Mouse (Mus musculus) activated CD4-positive, CD25-positive, alpha-beta regulatory T cell (primary cell): Measurements from ENCODE around the gene Olfr64. TPM values are rescaled to one million over a fixed set of nuclear protein-coding genes. Genes with fewer than 3 reads are reported as not detected.

Experiments
- polyA plus RNA-seq, 2 experiments: library from polyadenylated mRNA; unstranded; fragments of 100-300 nt; shearing (Covaris generic); gene quantifications; one replicate each; pipeline ENCODE4 v1.2.1; 2017

Gene Olfr64
- not detected for polyA plus RNA-seq

GRCm38 (mm10) chr7:103894385-103894784, at the start of gene Olfr64:
TSS of gene Olfr64 (minus strand) at chr7:103894485.

DNA sequence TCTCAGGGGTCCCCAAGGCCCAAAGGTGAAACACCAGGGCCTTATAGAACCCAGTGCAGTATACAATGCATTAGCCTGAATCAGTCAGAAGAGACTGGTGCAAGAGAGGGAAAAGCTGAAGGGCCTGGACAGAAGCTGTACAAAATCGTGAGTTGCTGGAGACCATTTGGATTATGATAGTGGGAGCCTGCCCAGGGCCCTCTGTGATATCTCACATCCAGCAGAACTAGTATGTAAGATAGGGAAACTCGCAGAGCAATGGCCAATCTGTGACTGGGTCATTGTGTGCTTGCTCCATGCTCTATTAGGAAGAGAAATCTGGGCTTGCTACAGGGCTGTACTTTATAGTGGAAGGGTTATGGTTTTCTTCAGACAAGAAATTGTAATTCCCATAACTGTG, 40.0 kb upstream of the Olfr64 start, which contains the start of gene Olfr632:
Gene Olfr632, plus strand, starts transcription at position 84 of the 400 bp plus-strand sequence.

DNA sequence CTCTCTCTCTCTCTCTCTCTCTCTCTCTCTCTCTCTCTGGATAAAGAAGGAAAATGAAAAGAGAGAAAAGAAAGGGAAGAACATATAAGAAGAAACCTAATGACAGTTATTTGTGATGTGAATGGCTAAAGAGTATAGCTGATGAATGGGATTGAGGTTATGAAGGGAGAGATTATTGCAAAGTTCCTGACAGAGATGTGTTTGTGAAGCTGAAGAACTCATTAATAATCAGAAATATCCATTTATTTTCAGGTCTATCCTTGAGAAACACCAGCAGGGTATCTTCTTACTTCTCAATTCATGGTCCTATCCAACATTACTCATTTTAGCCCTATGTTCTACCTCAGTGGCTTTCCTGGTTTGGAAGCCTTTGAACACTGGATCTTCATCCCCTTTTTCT, 34.2 kb upstream of the Olfr64 start, which contains the start of gene Olfr631:
Gene Olfr631, plus strand, starts transcription at position 301 of the 400 bp plus-strand sequence.

DNA sequence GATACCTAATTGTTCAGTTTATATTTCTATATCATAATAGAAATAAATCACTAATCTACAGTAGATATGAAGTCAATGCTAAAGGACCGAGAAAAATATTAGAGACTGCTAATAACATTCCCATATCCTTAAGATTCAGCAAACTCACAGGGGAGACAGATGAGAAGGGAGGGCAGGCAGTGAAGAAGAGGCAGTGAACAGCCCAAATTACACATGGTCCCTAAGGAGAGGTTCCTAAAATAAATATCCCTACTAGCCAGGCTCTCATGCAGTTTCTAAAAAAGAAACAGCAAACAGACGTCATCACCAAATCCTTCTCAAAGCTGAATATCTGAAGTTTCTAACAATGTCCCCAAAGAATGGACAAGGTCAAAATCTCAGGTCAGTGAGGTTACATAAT, 8.9 kb upstream of the Olfr64 start, which contains the start of gene Olfr65:
Gene Olfr65, plus strand, starts transcription at position 301 of the 400 bp plus-strand sequence.

GRCm38 (mm10) chr7:103886152-103886551, 8.1 kb downstream of the Olfr64 start, which contains the start of gene Olfr66:
TSS of gene Olfr66 (minus strand) at chr7:103886252.

DNA sequence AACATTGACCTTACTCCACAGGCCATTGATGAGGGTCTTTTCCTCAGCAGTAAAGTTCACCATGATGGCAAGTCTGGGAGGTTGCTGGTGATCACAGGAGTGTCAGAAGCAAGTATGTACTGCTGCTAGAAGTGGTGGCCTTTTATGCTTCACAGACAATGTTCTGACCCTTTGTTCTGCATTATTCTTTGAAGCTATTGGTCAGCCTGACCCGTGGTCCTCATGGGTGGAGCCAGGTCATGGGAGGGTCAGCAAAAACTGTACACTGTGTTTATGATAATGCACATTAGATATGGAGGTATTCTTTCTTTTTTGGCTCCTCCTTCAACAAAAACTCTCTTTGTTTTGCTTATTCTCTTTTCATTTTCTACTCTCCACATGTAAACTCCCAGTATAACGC, 41.2 kb downstream of the Olfr64 start, which contains the start of gene Hbb-y:
Gene Hbb-y, minus strand, starts transcription at position 127 of the 400 bp plus-strand sequence.

DNA sequence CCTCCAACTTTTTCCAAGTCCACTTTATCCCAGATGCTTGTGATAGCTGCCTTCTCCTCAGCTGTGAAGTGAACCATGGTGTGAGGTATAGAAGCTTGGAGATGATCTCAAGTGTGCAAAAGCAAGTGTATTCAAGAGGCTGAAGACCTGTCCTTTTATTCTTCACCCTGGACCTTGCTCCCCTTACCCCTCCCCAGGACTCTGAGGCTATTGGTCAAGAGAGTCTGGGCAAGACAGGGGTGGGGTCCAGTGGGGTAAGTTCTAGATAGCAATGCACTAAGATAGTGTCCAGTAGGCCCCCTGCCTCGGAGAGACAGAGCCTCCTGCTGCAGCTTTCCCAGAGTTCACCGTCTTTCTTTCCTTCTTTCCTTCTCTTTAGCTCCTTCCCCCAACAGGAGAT, 51.3 kb downstream of the Olfr64 start, which contains the start of gene Hbb-bh1:
Gene Hbb-bh1, minus strand, starts transcription at position 131 of the 400 bp plus-strand sequence.

DNA sequence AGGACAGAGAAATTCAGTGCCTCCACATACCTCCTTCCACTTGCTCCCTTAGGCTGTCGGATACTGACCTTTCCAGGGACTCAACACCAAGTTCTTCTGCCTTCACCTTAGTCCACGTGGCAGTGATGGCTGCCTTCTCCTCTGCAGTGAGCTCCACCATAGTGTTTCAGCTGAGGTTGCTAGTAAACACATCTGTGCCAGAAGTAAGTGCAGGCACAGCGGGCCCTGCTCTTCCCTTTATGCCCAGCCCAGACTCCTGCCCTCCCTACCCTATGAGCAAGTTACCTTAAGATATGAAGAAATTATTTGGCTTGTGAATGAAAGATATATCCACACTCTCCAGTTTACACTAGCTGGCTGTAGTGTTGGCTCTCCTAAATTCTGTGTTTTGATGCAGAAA, 54.0 kb downstream of the Olfr64 start, which contains the start of gene Hbb-bh2:
Gene Hbb-bh2, minus strand, starts transcription at position 253 of the 400 bp plus-strand sequence.

Other genes starting within 250 kb of the Olfr64 start
- under 1 TPM in 1 of 2 experiments, not detected in 1; 0.16 TPM for gene Olfr623, start 230.8 kb downstream of the Olfr64 start, polyA plus RNA-seq
- under 1 TPM in 1 of 2 experiments, not detected in 1; 0.06 TPM for gene Olfr624, start 223.3 kb downstream of the Olfr64 start, polyA plus RNA-seq
- gene Olfr625-ps1, start 211.8 kb downstream of the Olfr64 start, polyA plus RNA-seq, result not detected
- under 1 TPM in 1 of 2 experiments, not detected in 1; 0.41 TPM for gene Olfr243, start 179.8 kb downstream of the Olfr64 start, polyA plus RNA-seq
- gene Olfr628, start 164.1 kb downstream of the Olfr64 start, polyA plus RNA-seq, result not detected
- gene Olfr629, start 149.5 kb downstream of the Olfr64 start, polyA plus RNA-seq, result not detected
- not detected for gene Olfr630, start 137.2 kb downstream of the Olfr64 start, polyA plus RNA-seq
- not detected for gene Olfr69, start 122.9 kb downstream of the Olfr64 start, polyA plus RNA-seq
- not detected for gene Olfr68, start 114.8 kb downstream of the Olfr64 start, polyA plus RNA-seq
- not detected for gene Olfr67, start 102.7 kb downstream of the Olfr64 start, polyA plus RNA-seq
- gene Hbb-bt, start 80.5 kb downstream of the Olfr64 start, polyA plus RNA-seq, result 10 to 100 TPM; 63.1 to 67.8 TPM
- 100 to 1,000 TPM; 302 to 371 TPM for gene Hbb-bs, start 66.4 kb downstream of the Olfr64 start, polyA plus RNA-seq
- gene Hbb-bh2, start 54.0 kb downstream of the Olfr64 start, polyA plus RNA-seq, result not detected
- gene Hbb-bh1, start 51.3 kb downstream of the Olfr64 start, polyA plus RNA-seq, result not detected
- gene Hbb-y, start 41.3 kb downstream of the Olfr64 start, polyA plus RNA-seq, result not detected
- not detected for gene Olfr66, start 8.2 kb downstream of the Olfr64 start, polyA plus RNA-seq
- gene Olfr65, start 9.0 kb upstream of the Olfr64 start, polyA plus RNA-seq, result not detected
- gene Olfr631, start 34.3 kb upstream of the Olfr64 start, polyA plus RNA-seq, result not detected
- gene Olfr632, start 39.9 kb upstream of the Olfr64 start, polyA plus RNA-seq, result not detected
- not detected for gene Olfr633, start 50.0 kb upstream of the Olfr64 start, polyA plus RNA-seq
- gene Olfr635, start 76.7 kb upstream of the Olfr64 start, polyA plus RNA-seq, result under 1 TPM in 1 of 2 experiments, not detected in 1; 0.04 TPM
- gene Olfr638, start 104.3 kb upstream of the Olfr64 start, polyA plus RNA-seq, result not detected
- under 1 TPM; 0.04 TPM for gene Olfr639, start 122.8 kb upstream of the Olfr64 start, polyA plus RNA-seq
- gene Olfr640, start 131.1 kb upstream of the Olfr64 start, polyA plus RNA-seq, result not detected
- gene Olfr641, start 141.0 kb upstream of the Olfr64 start, polyA plus RNA-seq, result not detected
- under 1 TPM in 1 of 2 experiments, not detected in 1; 0.05 TPM for gene Olfr642, start 158.2 kb upstream of the Olfr64 start, polyA plus RNA-seq
- under 1 TPM in 1 of 2 experiments, not detected in 1; 0.18 TPM for gene 4930516K23Rik, start 167.0 kb upstream of the Olfr64 start, polyA plus RNA-seq
- not detected for gene Olfr644, start 177.4 kb upstream of the Olfr64 start, polyA plus RNA-seq
- gene Olfr645, start 191.0 kb upstream of the Olfr64 start, polyA plus RNA-seq, result not detected
- not detected for gene Olfr646, start 210.4 kb upstream of the Olfr64 start, polyA plus RNA-seq
- not detected for gene Ubqln5, start 235.3 kb upstream of the Olfr64 start, polyA plus RNA-seq
- not detected for gene Olfr643, start 242.9 kb upstream of the Olfr64 start, polyA plus RNA-seq
- gene Ubqln3, start 248.8 kb upstream of the Olfr64 start, polyA plus RNA-seq, result not detected